Mouse (Mus musculus): Measurements from ENCODE around the gene Pepd.

GRCm38 (mm10) chr7:34929614-34930262 is 17.6 kb downstream of the Pepd start:
- peak; percentile 84 for TF ChIP-seq MAX (IDR thresholded peaks at IDR 0.05)
- no peak for TF ChIP-seq CTCF (IDR thresholded peaks at IDR 0.05; ENCODE audit: control insufficient read depth, insufficient read depth, insufficient read length)
- TF ChIP-seq USF1 (IDR thresholded peaks at IDR 0.05; ENCODE audit: low read depth), result no peak
- no peak for TF ChIP-seq CEBPB (IDR thresholded peaks at IDR 0.05; ENCODE audit: low read depth)
- TF ChIP-seq MYOD1 (IDR thresholded peaks at IDR 0.05; ENCODE audit: control insufficient read depth, insufficient read length, low read depth), result peak; percentile 97
- TF ChIP-seq MYOG (IDR thresholded peaks at IDR 0.05; ENCODE audit: control insufficient read depth, extremely low read depth, insufficient read length), result no peak
- no peak for TF ChIP-seq FOSL1 (IDR thresholded peaks at IDR 0.05; ENCODE audit: insufficient read depth, low read length, poor library complexity, severe bottlenecking)

All from C2C12 (cell line).